Mouse (Mus musculus) E14TG2a.4 (cell line): ENCODE data around the gene Cox6b1.

Experiments used
- CTCF ChIP-seq: conservative IDR thresholded peaks from 2 replicates; pipeline ENCODE4 v1.5.1; 2014; ENCODE audit warnings: low read length
- NANOG ChIP-seq: IDR thresholded peaks from 2 replicates; pipeline ENCODE4 v1.6.1; 2014; ENCODE audit warnings: borderline replicate concordance, low read length, mixed read lengths
- POU5F1 ChIP-seq: IDR thresholded peaks from 2 replicates; pipeline ENCODE4 v1.6.1; 2014; ENCODE audit warnings: low read length, borderline replicate concordance

- TF ChIP-seq CTCF = no peak
- TF ChIP-seq NANOG = no peak
- no peak for TF ChIP-seq POU5F1
Measured at GRCm38 (mm10) chr7:30567555-30567954, 58.4 kb downstream of the Cox6b1 start.
